Mouse (Mus musculus) adrenal gland (tissue): ENCODE results near the gene Taf9.

Experiments used
- intact Hi-C: fragments of 180-260 bp; cut with DNase I; formaldehyde crosslinking; loops from one replicate; pipeline ENCODE4 v1.15.1; 2025
- long read RNA-seq, 2 experiments: library from polyadenylated mRNA; unstranded; transcript quantifications; one replicate each; pipeline ENCODE4 v2.0.0; 2020; ENCODE audit warnings: borderline replicate concordance in 1 of 2; ENCODE audit not compliant: insufficient replicate concordance in 1 of 2

Taf9 gene
- long read RNA-seq, experiment 1, partial matches to known transcripts, result 0 of 2 reads
- long read RNA-seq, experiment 1, other reads (novel, unspliced or antisense), result 2 of 2 reads
- long read RNA-seq, experiment 2, partial matches to known transcripts, result 1 of 7 reads
- long read RNA-seq, experiment 2, other reads (novel, unspliced or antisense), result 0 of 7 reads

- intact Hi-C loops, result loop anchor here (5.0 to 10.0 kb wide), 2 partner anchors 159 to 547 kb away; partner anchors contain the start of genes Bdp1, Gtf2h2 and Serf1
These were observed at the start of gene Taf9 for GRCm38 (mm10) chr13:100651439-100652186. Gene Taf9, plus strand, starts transcription at chr13:100651579.

GRCm38 (mm10) chr13:100602239-100602902 is 49.0 kb upstream of the Taf9 start:
- intact Hi-C loops, result no loop called here

GRCm38 (mm10) chr13:100603031-100603737 is 48.2 kb upstream of the Taf9 start:
- intact Hi-C loops, result no loop called here

GRCm38 (mm10) chr13:100603738-100604095 is 47.7 kb upstream of the Taf9 start:
- intact Hi-C loops, result no loop called here

- intact Hi-C loops, result no loop called here
These were observed 45.5 kb upstream of the Taf9 start for GRCm38 (mm10) chr13:100605845-100606244.

- intact Hi-C loops, result no loop called here
These were observed 43.6 kb upstream of the Taf9 start for GRCm38 (mm10) chr13:100607756-100608155.

GRCm38 (mm10) chr13:100611266-100611665 is 40.1 kb upstream of the Taf9 start:
- intact Hi-C loops, result loop anchor here (10.0 kb wide), 1 partner anchor 116 kb away; the partner anchor contains the start of gene Gtf2h2

GRCm38 (mm10) chr13:100612251-100612650 is 39.1 kb upstream of the Taf9 start:
- intact Hi-C loops, result loop anchor here (10.0 kb wide), 1 partner anchor 117 kb away; the partner anchor contains the start of gene Gtf2h2

GRCm38 (mm10) chr13:100612903-100613302 is 38.5 kb upstream of the Taf9 start:
- intact Hi-C loops, result loop anchor here (10.0 kb wide), 1 partner anchor 118 kb away; the partner anchor contains the start of gene Gtf2h2

GRCm38 (mm10) chr13:100616181-100617087 is 34.9 kb upstream of the Taf9 start, which contains the start of gene Marveld2:
Gene Marveld2, minus strand, starts transcription at chr13:100616971.
- intact Hi-C loops, result loop anchor here (10.0 kb wide), 1 partner anchor 122 kb away; the partner anchor contains the start of gene Gtf2h2

- intact Hi-C loops, result loop anchor here (10.0 kb wide), 1 partner anchor 123 kb away; the partner anchor contains the start of gene Gtf2h2
These were observed 33.8 kb upstream of the Taf9 start for GRCm38 (mm10) chr13:100617583-100617982.

- intact Hi-C loops, result loop anchor here (10.0 kb wide), 1 partner anchor 547 kb away; no protein-coding TSS in a partner anchor
These were observed 29.1 kb upstream of the Taf9 start for GRCm38 (mm10) chr13:100622241-100622640.

GRCm38 (mm10) chr13:100634106-100634691 is 17.2 kb upstream of the Taf9 start:
- intact Hi-C loops, result no loop called here

GRCm38 (mm10) chr13:100642471-100643209 is 8.7 kb upstream of the Taf9 start:
- intact Hi-C loops, result no loop called here

- intact Hi-C loops, result no loop called here
These were observed 3.2 kb upstream of the Taf9 start for GRCm38 (mm10) chr13:100648223-100648622.

- intact Hi-C loops, result loop anchor here (5.0 to 10.0 kb wide), 2 partner anchors 158 to 546 kb away; partner anchors contain the start of genes Bdp1, Gtf2h2 and Serf1
These were observed 585 bp upstream of the Taf9 start, which contains the start of the genes Ak6 and Rad17 for GRCm38 (mm10) chr13:100650550-100651438. Gene Ak6, plus strand, starts transcription at chr13:100650979. Gene Rad17, minus strand, starts transcription at chr13:100651051.

- intact Hi-C loops, result loop anchor here (10.0 kb wide), 1 partner anchor 553 kb away; the partner anchor contains the start of genes Bdp1 and Serf1
These were observed 6.7 kb downstream of the Taf9 start for GRCm38 (mm10) chr13:100658091-100658490.
